Mouse (Mus musculus) CD8-positive naive resting alpha-beta T cell, adult 2 months (primary cell): Measurements from ENCODE around the gene Clic4.

ENCODE experiments used
- DNase-seq, 2 experiments: peaks; one replicate each; pipeline ENCODE4 v3.0.0; 2022; ENCODE audit warnings: low read depth in 2 of 2, low spot score in 2 of 2

Clic4 gene

DNA sequence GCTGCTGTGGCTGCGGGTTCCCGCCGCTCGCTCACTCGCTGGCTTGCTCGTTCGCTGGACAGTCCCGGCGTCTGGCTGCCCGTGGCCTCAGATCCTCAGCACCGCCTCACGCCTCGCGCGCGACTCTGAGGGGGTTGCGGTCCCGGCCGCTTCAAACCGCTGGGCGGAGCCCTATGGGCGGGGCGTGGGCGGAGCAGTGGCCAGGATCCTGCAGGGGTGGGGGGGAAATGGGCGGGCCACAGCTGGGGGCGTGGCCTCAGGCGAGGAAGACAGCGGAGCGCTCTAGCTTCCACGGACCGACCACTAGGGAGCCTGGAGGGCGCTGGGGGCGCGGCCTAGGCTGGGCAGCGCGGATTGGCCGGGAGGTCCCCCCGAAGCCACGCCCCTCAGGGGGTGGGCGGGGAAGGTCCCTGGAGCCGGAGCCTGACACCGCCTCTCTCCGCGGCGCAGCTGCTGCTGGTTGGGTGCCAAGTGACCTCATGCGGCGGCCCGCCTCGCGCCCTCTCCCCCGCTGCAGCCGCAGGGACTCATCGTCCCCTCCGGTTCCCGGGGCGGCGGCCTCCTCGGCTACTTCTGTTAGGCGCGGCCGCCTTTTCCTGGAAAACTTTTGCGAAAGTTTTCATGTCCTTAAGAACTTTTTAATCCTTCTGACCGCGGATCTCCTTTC, at the start of gene Clic4:
Gene Clic4, minus strand, starts transcription at position 175 of the 667 bp plus-strand sequence.
- DNase-seq, result peak; percentile 98

DNA sequence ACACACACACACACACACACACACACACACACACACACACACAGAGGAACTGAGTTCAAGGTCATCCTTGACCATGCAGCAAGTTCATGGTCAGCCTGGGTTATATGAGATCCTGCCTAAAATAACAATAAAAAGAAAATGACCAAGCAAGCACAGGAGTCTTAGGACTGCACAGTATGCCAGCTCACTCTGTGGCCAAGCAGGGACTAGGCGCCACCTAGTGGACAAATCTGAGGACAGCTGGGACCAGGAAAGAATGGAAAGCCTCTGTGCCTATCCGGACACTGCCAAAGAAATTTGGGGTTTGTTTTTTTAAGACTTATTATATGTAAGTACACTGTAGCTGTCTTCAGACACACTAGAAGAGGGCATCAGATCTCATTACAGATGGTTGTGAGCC, 45.4 kb upstream of the Clic4 start:
- peak; percentile 50 to 62 for DNase-seq

DNA sequence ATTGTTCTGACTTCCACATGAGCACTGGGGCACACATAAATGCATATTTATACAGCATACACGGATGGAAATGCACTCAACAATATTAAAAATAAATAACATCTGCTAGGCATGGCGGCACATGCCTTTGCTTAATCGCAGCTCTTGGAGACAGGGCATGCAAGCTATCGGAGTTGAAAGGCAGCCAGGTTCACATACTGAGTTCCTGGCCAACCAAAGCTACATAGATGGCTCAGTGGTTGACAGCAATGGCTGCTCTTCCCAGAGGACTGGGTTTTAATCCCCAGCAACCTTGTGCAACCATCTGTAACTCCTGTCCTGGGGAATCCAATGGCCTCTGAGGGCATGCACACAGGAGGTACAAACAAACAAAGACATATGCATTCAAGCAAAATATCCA, 44.9 kb upstream of the Clic4 start:
- DNase-seq, result no peak

DNA sequence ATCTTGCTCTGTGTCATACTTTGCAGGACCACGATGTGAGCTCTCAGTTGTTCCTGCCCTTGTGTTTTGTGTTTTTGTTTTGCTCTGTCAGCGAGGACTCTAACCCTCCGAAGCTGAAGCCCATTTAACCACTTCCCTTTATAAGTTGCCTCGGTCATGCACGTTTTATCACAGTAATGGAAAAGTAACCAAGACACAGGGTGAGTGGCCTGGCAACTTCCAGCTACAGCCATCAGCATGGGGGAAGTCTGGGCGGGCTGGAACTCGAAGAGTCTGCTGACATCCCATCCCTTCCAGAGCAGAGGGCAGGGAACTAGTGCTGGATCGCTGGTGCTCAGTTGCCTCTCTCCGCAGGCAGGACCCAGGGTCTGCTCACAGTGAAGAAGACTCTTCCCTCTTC, 42.7 kb upstream of the Clic4 start:
- no peak for DNase-seq

DNA sequence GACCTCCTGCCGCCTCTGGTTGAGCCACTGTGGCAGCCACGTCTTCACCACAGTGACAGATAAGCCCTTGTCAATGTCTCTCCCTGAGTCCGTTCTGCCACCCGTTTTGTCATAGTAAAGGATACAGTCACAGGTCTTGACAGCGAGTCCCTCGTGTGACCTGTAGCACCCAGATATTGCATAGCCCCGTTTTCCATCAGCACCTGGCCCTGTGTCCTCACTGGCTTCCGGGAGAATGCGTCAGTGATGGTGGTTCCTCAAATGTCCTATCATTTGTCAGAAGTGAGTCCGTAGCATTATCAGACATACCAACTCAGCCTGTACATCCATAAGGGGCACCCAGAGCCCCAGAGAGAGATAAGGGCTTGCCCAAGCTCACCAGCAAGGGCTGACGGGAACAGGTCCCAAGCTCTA, 41.8 kb upstream of the Clic4 start:
- DNase-seq, result no peak

DNA sequence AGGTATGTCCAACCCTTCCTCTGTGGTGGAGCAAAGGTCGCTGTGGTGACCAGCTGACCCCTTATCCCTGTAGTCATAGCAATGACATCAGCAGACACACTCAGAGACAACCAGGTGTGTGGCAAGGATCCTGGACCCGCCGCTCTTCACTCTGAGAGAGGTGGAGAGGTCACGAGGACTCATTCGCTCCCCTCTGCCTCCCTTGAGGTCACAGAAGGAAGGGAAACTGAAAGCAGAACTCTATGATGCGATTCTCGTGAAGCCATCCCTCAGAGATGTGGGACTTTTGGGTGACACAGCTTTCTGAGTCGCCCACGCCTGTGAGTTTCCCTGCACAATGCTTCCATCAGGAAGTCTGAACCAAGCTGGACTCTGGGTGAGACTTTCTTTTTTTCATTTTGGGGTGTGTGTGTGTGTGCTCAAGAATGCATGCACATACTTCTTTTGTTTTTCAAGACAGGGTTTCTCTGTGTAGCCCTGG, 41.2 kb upstream of the Clic4 start:
- DNase-seq, result peak in 1 of 2 experiments; percentile 39

DNA sequence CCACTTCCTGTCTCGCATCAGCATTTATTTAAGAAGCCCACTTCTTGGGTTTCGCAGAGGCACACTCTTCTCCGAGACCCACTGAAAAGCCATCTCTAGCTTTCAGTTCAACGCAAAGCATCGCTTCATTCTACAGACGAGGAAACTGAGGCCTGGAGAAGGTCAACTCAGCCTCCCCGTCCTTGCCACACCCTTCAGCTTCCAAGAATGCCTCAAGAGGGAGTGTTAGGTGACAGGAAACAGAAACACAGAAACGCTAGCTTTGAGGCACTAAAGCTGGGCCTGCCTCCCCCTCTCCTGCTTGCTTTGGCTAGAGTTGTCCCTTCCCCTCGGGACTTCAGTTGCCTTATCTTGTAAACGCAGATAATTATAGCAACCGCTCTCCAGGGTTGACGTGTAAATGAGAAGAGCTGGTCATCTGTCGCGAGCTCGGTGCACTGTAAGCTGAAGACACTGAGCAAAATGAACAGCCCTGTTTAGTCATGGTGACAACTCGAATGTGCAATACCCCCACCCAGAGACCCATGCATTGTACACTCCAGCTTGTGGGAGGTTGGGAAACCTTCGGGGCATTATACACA, 40.6 kb upstream of the Clic4 start:
- no peak for DNase-seq

DNA sequence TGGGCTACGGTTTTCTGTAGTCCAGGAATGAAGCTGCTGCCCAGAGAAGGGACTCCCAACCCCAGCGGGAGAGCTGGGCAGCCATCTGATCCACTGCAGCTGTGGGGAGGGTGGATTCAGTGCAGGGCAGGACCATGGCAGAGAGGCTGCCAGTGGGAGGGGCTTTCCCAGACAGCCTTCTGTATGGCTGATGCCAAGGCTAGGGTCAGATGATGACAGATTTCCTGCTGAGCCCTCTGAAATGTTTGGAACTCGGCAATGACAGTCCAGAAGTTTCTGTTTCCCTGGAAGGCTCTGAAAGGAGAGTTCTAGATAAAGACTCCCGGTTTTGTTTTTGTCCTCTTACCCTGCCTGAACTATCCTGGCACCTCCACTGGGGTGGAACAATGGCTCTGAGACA, 40.1 kb upstream of the Clic4 start:
- DNase-seq, result no peak

DNA sequence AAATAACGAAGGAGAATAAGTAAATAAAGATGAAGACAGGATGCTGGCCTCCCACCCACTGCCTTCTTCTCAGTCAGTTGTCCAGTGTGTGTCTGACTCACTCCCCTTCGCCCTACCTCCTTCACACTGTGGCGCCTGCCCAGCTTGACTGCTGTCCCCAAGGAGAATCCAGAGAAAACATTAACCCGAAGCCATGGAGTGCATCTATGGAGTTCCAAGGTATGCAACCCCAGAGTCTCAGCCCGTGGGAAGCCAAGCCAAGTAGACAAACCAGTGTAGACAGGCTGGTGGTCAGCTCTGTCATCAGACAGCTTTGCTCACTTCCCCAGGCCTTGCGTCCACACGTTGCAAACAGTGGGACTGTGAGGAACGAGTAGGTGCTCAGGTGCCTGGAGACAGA, 37.8 kb upstream of the Clic4 start:
- no peak for DNase-seq

DNA sequence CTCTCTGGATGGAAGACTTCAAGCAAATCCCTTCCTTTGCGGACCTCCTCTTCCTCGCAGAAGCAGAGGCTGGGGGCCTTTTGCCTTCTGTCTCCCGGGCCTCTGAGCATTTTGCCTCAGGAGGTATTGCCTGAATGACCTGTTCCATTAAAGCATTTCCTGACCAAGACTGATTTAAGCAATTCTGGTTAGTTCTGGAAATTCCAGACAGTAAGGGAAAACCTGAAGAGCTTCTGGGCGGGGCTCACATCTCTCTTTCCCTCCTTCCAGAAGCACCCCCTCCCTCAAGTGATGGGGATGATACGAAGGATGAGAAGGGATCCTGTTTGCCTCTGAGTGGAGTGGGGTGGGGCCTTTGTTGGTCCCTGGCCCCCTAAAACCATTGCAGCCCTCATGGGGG, 37.1 kb upstream of the Clic4 start:
- DNase-seq, result no peak

DNA sequence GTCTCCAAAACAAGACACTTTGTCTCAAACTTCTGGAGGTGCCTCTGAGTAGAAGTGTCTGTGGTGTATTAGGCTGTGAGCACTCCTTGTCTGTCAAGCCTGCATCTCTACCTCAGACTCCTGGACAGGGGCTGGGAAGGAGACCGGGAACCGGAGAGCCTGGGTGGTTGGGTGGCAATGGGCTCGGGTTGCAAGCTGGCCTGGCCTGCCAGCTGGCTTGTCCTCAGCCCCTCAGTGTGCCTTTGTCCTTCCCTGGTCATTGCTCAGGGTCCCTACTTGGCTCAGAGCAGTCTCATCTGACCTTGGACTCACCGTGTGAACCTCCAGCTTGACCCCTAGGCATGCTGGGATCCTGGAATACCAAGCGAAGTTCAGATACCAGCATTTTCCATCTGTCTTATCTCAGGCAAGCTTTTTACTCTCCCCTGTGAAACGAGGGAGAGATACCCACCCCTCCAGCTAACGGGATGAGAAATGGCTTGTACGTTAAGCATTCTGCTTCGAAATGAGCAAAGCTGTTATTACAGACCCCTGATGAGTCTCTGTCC, 36.6 kb upstream of the Clic4 start:
- no peak for DNase-seq

DNA sequence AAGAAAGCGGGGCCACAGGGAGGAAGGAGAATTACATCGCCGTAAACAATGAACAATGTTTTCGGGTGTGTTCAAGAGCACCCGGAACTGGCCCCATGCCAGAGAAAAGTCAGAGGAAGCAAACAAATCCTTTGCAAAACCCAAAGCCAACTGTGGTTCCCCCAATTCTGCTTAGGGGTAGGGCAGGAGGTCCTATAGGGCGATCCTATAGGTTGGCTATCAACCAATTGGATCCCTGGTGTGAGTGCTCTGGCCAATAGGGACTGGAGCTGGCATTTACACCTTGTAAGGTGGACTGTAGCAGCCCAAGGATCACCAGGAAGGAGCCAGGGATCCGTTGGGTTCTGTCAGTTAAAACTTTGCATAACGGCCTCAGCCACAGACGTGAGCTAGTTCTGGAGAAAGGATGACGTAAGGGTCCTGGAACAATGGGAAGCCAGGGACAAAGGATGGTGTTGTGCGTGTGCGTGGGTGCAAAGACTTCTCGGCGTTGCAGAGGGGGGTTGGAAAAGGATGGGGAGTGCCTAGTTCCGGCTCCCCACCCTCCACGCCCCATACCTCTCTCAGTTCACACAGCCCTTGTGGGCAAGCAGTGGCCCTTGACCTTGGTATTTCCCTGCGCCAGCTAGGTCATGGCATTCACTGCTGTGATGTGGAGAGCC, 34.5 kb upstream of the Clic4 start:
- DNase-seq, result no peak

DNA sequence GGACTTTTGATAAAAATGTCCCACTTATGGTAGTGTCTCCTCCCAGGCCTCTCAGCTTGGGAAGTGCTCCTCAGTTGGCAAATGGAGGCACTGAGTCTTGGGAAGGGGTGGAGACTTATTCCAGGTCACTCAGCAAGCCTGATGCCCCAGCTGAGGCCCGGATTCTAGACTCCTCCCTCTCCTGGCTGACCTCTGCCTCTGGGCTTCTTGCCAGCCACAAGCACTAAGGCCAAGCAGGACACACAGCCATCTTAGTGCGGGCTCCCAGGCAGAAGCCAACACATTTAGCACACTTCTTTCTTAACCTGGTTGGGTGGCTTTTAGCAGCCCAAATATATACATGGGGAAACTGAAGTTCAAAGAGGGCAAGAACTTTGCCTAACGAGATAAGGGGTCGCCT, 33.9 kb upstream of the Clic4 start:
- no peak for DNase-seq

DNA sequence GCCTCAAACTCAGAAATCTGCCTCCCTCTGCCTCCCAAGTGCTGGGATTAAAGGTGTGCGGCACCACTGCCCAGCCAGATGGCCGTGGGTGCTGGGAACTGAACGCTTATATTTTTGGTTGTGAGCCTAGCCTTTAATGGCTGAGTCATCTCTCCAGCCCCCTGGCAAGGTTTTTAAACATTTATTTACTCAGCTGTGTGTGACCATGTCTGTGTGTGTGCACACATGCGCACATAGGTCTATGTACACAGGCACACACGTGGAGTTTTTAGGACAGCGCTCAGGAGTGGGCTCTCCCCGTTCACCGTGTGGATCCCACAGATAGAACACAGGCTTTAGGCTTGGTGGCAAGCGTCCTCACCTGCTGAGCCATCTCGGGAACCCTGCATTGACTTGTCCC, 29.6 kb upstream of the Clic4 start:
- no peak for DNase-seq

DNA sequence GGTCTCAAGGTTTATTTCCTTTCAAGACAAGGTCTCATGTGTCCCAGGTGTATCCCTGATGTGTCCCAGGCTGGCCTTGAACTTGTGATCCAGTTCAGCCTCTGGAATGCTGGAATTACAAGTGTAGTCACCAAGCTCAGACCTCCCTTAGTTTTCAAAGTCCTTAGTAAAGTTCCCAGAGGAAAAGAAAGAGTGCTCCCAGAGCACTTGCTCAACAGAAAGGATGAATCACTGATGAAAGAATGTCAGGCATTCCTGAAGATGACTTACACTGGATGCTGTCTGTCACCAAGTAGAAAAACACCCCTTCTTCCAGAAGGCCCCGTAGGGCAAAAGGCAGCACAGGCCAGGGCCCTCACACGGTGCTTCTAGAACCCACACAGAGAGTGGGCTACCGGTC, 28.6 kb upstream of the Clic4 start:
- DNase-seq, result no peak

DNA sequence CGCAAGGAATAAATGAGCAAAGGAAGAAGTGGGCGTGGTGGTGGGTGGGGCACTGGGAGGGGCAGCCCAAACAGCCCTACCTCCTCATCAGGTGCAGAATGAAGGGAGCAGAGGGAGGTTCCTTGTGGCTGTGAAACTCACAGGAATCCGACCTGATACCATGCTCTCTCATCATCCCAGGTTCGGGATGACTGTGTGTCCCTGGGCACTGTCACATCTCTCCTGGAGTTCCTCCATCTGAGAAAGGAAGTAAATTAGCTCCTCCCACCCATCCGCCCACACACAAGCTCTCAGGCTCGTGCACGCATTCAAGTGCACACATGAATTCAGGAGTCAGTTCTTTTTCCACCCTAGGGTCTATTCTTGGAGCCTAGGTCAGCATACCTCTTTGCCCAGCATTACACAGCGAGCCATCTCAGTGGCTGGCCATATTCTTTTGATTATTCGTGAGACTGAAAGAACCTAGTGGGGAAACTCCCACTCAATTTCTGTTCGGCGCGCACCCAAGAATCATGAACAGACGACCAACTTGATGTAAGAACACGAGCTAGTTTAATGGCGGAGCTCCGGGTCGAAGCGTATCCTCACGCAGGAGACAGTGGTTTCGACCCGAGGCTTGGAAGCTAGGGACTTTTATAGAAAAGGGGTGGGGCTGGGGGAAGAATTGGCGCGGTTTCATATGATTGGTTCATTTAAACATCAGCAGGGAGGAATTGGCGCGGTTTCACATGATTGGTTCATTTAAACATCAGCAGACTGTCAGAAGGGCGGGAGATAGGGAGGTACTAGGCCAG, 27.8 kb upstream of the Clic4 start:
- no peak for DNase-seq

DNA sequence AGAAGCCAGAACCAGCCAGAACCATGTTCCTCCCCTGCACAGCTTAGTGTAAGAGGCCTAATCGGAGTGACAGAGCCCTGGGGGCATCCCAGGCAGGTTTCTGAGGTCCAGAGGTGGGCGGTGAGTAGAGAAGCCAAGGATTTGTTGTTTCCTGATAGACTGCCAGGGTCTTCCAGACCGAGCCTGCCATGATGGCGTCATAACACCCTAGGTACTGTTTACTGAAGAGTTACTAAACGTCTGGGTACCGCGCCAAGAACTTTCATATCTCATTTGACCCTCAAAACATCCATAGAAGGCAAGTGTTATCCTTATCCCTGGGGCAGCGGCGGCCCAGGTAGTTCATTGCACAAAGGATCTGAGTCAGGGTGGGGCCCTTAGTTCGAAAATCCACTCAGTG, 26.1 kb upstream of the Clic4 start:
- no peak for DNase-seq

DNA sequence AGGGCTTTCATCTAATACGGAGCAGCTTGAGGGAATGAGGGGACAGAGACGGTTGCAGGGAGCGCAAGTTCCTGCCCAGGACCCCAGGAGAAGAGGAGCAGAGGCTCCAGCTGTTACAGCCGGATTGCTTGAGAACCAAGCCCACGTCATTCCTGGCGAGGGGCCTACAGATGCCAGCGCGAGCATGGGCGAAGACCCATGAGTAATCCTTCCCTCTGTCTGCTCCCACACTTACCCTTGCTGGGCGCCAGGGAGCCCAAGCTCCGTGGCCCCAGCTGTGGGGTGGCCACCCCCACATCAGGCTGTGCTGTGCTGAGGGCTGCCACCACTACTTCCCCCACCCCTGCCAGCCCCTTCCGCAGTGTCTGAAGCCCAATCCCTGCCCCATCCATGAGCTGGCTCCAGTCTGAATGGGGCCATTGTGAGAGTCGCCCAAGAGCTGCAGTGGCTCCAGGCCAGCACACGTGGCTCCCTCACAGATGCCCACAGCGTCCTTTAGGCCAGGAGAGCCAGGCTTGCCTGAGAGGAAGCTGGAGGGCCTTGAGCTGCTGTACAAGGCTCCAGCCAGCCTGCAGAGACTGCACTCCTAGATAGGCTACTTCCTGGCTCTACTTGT, 25.4 kb upstream of the Clic4 start:
- no peak for DNase-seq

DNA sequence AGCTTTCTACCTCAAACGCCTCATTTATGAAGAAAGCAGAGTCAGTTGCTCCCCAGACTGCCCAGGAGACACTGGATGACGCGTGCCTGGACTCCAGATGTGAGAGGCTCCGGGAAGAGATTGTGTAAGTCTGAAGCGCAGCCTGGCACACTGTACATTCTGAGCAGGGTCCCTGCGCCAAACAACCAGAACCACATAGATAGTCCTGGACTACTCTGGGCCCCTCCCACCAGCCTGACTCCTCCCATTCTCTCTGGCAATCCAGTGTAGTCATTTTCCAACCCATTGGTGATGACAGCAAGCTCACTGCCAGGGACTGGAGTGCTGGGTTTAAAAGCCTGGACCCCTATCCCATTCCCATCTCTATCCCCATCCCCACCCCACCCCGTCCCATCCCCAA, 24.5 kb upstream of the Clic4 start:
- no peak for DNase-seq

DNA sequence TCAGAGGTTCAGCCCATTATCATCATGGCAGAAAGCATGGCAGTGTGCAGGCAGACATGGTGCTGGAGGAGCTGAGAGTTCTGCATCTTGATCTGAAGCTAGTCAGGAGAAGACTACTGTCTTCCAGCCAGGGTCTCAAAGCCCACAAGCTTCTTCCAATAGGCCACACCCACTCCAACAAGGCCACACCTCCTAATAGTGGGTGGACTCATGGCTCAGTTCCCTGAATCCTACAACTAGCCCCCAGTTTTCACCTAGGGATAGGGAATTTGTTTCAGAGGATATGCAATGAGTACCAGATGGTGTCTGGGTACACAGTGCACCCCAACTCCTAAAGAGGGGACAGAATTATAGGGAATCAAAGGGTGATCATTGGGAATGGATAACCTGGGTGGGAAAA, 24.0 kb upstream of the Clic4 start:
- no peak for DNase-seq

DNA sequence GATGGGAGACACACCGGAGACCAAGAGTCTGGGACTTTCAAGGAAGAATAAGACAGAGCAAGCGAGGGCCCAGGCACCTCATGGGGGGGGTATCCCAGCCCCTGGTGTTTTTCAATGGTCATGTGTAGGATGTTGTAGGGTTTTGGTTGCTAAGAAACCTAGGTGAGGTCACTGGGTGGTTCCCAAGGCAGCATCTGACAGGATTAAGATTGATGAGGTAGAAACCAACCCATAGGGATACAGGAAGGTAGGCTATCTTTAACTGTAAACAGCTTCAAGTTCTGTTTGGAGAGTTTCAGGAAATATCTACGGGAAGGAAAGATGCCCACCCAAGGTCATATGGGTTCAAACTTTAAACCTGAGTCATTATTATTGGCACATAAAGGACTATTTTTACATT, 21.2 kb upstream of the Clic4 start:
- no peak for DNase-seq
